Mouse (Mus musculus) lung, adult 2 months (tissue): ENCODE measurements around the gene Gata3.

ENCODE experiments used
- CTCF ChIP-seq: fragments of 200-500 bp; IDR thresholded peaks from 2 replicates; pipeline ENCODE4 v1.5.1; 2011; ENCODE audit warnings: mild to moderate bottlenecking, low read length, control low read depth; ENCODE audit not compliant: insufficient read depth
- POLR2A ChIP-seq: fragments of 200-500 bp; IDR thresholded peaks from 2 replicates; pipeline ENCODE4 v1.6.1; 2011; ENCODE audit warnings: low read depth, mild to moderate bottlenecking, control low read depth, low read length, borderline replicate concordance; ENCODE audit errors: extremely low read depth

DNA sequence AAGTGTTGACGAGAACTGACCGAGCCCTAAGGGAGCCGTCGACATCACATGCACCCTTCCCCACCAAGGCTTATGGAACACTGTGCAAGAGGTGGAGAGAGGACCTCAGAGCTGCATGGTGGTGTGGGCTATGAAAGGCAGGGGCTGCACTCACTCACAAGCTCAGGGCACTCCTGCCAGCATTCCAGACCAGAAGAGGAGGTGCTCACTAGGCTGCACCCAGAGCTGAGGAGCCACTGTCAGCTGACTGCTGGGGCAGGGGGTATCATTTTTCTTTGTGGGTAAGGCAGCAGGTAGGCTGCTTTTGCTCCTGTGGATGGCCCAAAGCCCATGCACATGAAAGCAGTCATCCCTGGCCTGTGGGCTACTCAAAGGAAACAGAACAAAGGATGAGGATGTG, 49.4 kb upstream of the Gata3 start:
- TF ChIP-seq POLR2A (no peak), CTCF (no peak)
